Mouse (Mus musculus) CH12.LX (cell line): ENCODE data around the gene Idh2. TPM values are rescaled to one million over a fixed set of nuclear protein-coding genes. Genes with fewer than 3 reads are reported as not detected.

Experiments
- DNase-seq: peaks from one replicate; pipeline ENCODE4 v3.0.0-alpha.2; 2013; ENCODE audit errors: extremely low read depth
- H3K27ac ChIP-seq: 2 replicates; pipeline ENCODE4 v1.5.1; 2012; ENCODE audit warnings: low read depth, mild to moderate bottlenecking, control low read depth, moderate library complexity; ENCODE audit not compliant: insufficient read depth
- H3K27me3 ChIP-seq: replicated peaks from 2 replicates; pipeline ENCODE3; 2012; ENCODE audit warnings: inconsistent platforms
- H3K36me3 ChIP-seq, 2 experiments: replicated peaks in 1 of 2; 2 replicates each; pipeline versions ENCODE3 to v1.6.1; 2012; ENCODE audit warnings: inconsistent platforms in 1 of 2, low read length in 1 of 2, mild to moderate bottlenecking in 1 of 2, mixed read lengths in 1 of 2, moderate library complexity in 1 of 2; ENCODE audit not compliant: control insufficient read depth in 1 of 2, insufficient read depth in 1 of 2
- H3K4me1 ChIP-seq, 2 experiments: 2 replicates each; pipeline ENCODE4 v1.6.1; 2012; ENCODE audit warnings: inconsistent platforms in 1 of 2, moderate library complexity in 1 of 2; ENCODE audit not compliant: insufficient read depth in 2 of 2, control insufficient read depth in 1 of 2
- H3K4me2 ChIP-seq: 2 replicates; pipeline ENCODE4 v1.6.1; 2012; ENCODE audit warnings: low read depth, mild to moderate bottlenecking, control low read depth; ENCODE audit not compliant: poor library complexity, insufficient read depth, severe bottlenecking
- H3K4me3 ChIP-seq, 3 experiments: fragments of 150-350 bp in 1 of 3; sonication (generic) in 1 of 3; replicated peaks in 1 of 3; 2 replicates each; pipeline versions ENCODE3 to v1.5.1; 2011 to 2012; ENCODE audit warnings: low read depth in 2 of 3, low read length in 2 of 3, mild to moderate bottlenecking in 2 of 3, moderate library complexity in 2 of 3, control low read depth in 1 of 3, improper control_type of control experiment in 1 of 3, inconsistent platforms in 1 of 3, mixed read lengths in 1 of 3; ENCODE audit not compliant: poor library complexity in 1 of 3
- H3K79me2 ChIP-seq: replicated peaks from 2 replicates; pipeline ENCODE4 v1.6.1; 2012; ENCODE audit warnings: mild to moderate bottlenecking, moderate library complexity; ENCODE audit not compliant: control insufficient read depth, poor library complexity, insufficient read depth, severe bottlenecking; ENCODE audit errors: extremely low read depth
- H3K9ac ChIP-seq: 2 replicates; pipeline ENCODE4 v1.6.1; 2012; ENCODE audit warnings: low read depth, mild to moderate bottlenecking, control low read depth, moderate library complexity; ENCODE audit not compliant: insufficient read depth
- H3K9me3 ChIP-seq: replicated peaks from 2 replicates; pipeline ENCODE3; 2012; ENCODE audit warnings: low read length, inconsistent platforms, mixed read lengths
- BHLHE40 ChIP-seq: IDR thresholded peaks from 2 replicates; pipeline ENCODE4 v1.6.1; 2011; ENCODE audit warnings: mild to moderate bottlenecking, low read depth, low read length, improper control_type of control experiment
- CHD2 ChIP-seq: IDR thresholded peaks from 2 replicates; pipeline ENCODE4 v1.6.1; 2011; ENCODE audit warnings: low read length, improper control_type of control experiment
- E2F4 ChIP-seq: IDR thresholded peaks from 2 replicates; pipeline ENCODE4 v1.6.1; 2011; ENCODE audit warnings: low read depth, low read length, improper control_type of control experiment; ENCODE audit not compliant: insufficient replicate concordance
- EP300 ChIP-seq: IDR thresholded peaks from 2 replicates; pipeline ENCODE4 v1.6.1; 2011; ENCODE audit warnings: low read length, improper control_type of control experiment
- ETS1 ChIP-seq: conservative IDR thresholded peaks from 2 replicates; pipeline ENCODE4 v1.6.1; 2012; ENCODE audit warnings: low read depth, mild to moderate bottlenecking, inconsistent platforms, low read length, improper control_type of control experiment, moderate library complexity
- GABPA ChIP-seq: IDR thresholded peaks from 2 replicates; pipeline ENCODE4 v1.6.1; 2012; ENCODE audit warnings: low read depth, low read length, improper control_type of control experiment, inconsistent platforms; ENCODE audit not compliant: insufficient replicate concordance
- HCFC1 ChIP-seq: IDR thresholded peaks from 2 replicates; pipeline ENCODE4 v1.6.1; 2012; ENCODE audit warnings: low read depth, mild to moderate bottlenecking, inconsistent platforms, low read length, improper control_type of control experiment
- IRF4 ChIP-seq: IDR thresholded peaks from 2 replicates; pipeline ENCODE4 v1.6.1; 2014; ENCODE audit warnings: low read depth, mild to moderate bottlenecking, inconsistent platforms, low read length, improper control_type of control experiment
- JUND ChIP-seq: conservative IDR thresholded peaks from 2 replicates; pipeline ENCODE4 v1.6.1; 2011; ENCODE audit warnings: low read depth, low read length, improper control_type of control experiment
- KAT2A ChIP-seq: IDR thresholded peaks from 2 replicates; pipeline ENCODE4 v1.6.1; 2012; ENCODE audit warnings: low read length, improper control_type of control experiment, inconsistent platforms; ENCODE audit not compliant: insufficient replicate concordance
- MAFK ChIP-seq: IDR thresholded peaks from 2 replicates; pipeline ENCODE4 v1.6.1; 2011; ENCODE audit warnings: low read length, improper control_type of control experiment; ENCODE audit not compliant: insufficient replicate concordance
- MAX ChIP-seq: IDR thresholded peaks from 2 replicates; pipeline ENCODE4 v1.6.1; 2011; ENCODE audit warnings: low read length, improper control_type of control experiment
- MEF2A ChIP-seq: IDR thresholded peaks from 2 replicates; pipeline ENCODE4 v1.6.1; 2014; ENCODE audit warnings: low read depth, mild to moderate bottlenecking, inconsistent platforms, low read length, improper control_type of control experiment, borderline replicate concordance
- MXI1 ChIP-seq: IDR thresholded peaks from 2 replicates; pipeline ENCODE4 v1.6.1; 2011; ENCODE audit warnings: mild to moderate bottlenecking, low read depth, low read length, improper control_type of control experiment
- NELFE ChIP-seq: IDR thresholded peaks from 2 replicates; pipeline ENCODE4 v1.6.1; 2011; ENCODE audit warnings: low read depth, low read length, improper control_type of control experiment
- PAX5 ChIP-seq: IDR thresholded peaks from 2 replicates; pipeline ENCODE4 v1.6.1; 2012; ENCODE audit warnings: low read length, inconsistent platforms, mixed read lengths
- POLR2AphosphoS2 ChIP-seq: IDR thresholded peaks from 2 replicates; pipeline ENCODE4 v1.6.1; 2011; ENCODE audit warnings: low read depth, low read length, improper control_type of control experiment
- RAD21 ChIP-seq: IDR thresholded peaks from 2 replicates; pipeline ENCODE4 v1.6.1; 2011; ENCODE audit warnings: low read depth, mild to moderate bottlenecking, low read length, improper control_type of control experiment, moderate library complexity
- RCOR1 ChIP-seq: conservative IDR thresholded peaks from 2 replicates; pipeline ENCODE4 v1.6.1; 2012; ENCODE audit warnings: low read depth, mild to moderate bottlenecking, inconsistent platforms, low read length, improper control_type of control experiment
- UBTF ChIP-seq: IDR thresholded peaks from 2 replicates; pipeline ENCODE4 v1.6.1; 2012; ENCODE audit warnings: low read depth, mild to moderate bottlenecking, inconsistent platforms, low read length, improper control_type of control experiment, moderate library complexity
- USF2 ChIP-seq: conservative IDR thresholded peaks from 2 replicates; pipeline ENCODE4 v1.6.1; 2011; ENCODE audit warnings: low read depth, low read length, improper control_type of control experiment
- ZKSCAN1 ChIP-seq: IDR thresholded peaks from 2 replicates; pipeline ENCODE4 v1.6.1; 2012; ENCODE audit warnings: low read depth, inconsistent platforms, low read length, improper control_type of control experiment, borderline replicate concordance
- ZMIZ1 ChIP-seq: IDR thresholded peaks from 2 replicates; pipeline ENCODE4 v1.6.1; 2012; ENCODE audit warnings: low read depth, mild to moderate bottlenecking, inconsistent platforms, low read length, improper control_type of control experiment
- dilution Hi-C: fragments of 300-500 bp; cut with MboI; formaldehyde crosslinking; loops from 2 replicates; pipeline ENCODE4 v1.14.3; 2020; ENCODE audit warnings: low sequenced_read_pairs; ENCODE audit not compliant: extremely low pct_unique_long_range_greater_than_20kb, extremely low pct_ligation_motif_present
- in situ Hi-C: fragments of 300-500 bp; cut with MboI; formaldehyde crosslinking; loops from 3 replicates; pipeline ENCODE4 v1.14.3; 2019; ENCODE audit warnings: low sequenced_read_pairs, low pct_ligation_motif_present, low pct_unique_long_range_greater_than_20kb, mixed read lengths
- polyA plus RNA-seq: library from polyadenylated mRNA; unstranded; fragments of >175 nt; gene quantifications from 2 replicates; pipeline ENCODE4 v1.2.1, GENCODE M21; 2012; ENCODE audit warnings: low read depth; ENCODE audit not compliant: insufficient read length
- total RNA-seq, 2 experiments: library from RNA; depleted of rRNA; stranded (reverse); fragments of 300-350 nt in 1 of 2; fragments of >200 nt in 1 of 2; gene quantifications; 2 replicates each; pipeline ENCODE4 v1.2.3; 2012 to 2014

The Idh2 gene
- total and polyA plus RNA-seq, 3 experiments, result 13.6 to 96.4 (median 21.5) TPM

- Histone ChIP-seq H3K4me3 (no peak overlapping the region), H3K79me2 (no peaks in the 10 kb centered on the region), H3K27me3 (no peaks in the 10 kb centered on the region), H3K36me3 (peaks cover 0 to 8% of the 10 kb centered on the region in 2 experiments), H3K4me1 (peaks cover 53 to 96% of the 10 kb centered on the region in 2 experiments), H3K4me2 (no peak overlapping the region), H3K9me3 (no peaks in the 10 kb centered on the region), H3K9ac (no peak overlapping the region), H3K27ac (no peak overlapping the region)
- dilution Hi-C loops (no loop called here), in situ Hi-C loops (no loop called here)
- DNase-seq, result no peak
- TF ChIP-seq NELFE (no peak), MXI1 (no peak), RAD21 (no peak), GABPA (no peak), ETS1 (no peak), MEF2A (no peak), POLR2AphosphoS2 (no peak), ZKSCAN1 (no peak), CHD2 (no peak), HCFC1 (no peak), UBTF (no peak), MAFK (no peak), USF2 (no peak), ZMIZ1 (no peak), RCOR1 (no peak)
Measured at GRCm38 (mm10) chr7:80071209-80071608, 44.0 kb downstream of the Idh2 start.

GRCm38 (mm10) chr7:80069615-80070327 lies 45.4 kb downstream of the Idh2 start:
- Histone ChIP-seq H3K27me3 (no peaks in the 10 kb centered on the region), H3K27ac (peak overlapping the region; percentile 33), H3K4me1 (peaks cover 53 to 98% of the 10 kb centered on the region in 2 experiments), H3K79me2 (0 out of 2 replicates have a peak, but pooled peaks cover 5% of the 10 kb centered on the region), H3K9me3 (no peaks in the 10 kb centered on the region), H3K4me3 (peak overlapping the region in 1 of 3 experiments; percentile 3), H3K9ac (no peak overlapping the region), H3K4me2 (0 out of 2 replicates have a peak overlapping the region, but pooled peaks have one; percentile 2), H3K36me3 (peaks cover 0 to 17% of the 10 kb centered on the region in 2 experiments)
- dilution Hi-C loops (no loop called here), in situ Hi-C loops (no loop called here)
- no peak for TF ChIP-seq GABPA
- TF ChIP-seq ZKSCAN1, result no peak
- TF ChIP-seq CHD2, result no peak
- no peak for TF ChIP-seq MAX
- no peak for TF ChIP-seq KAT2A
- no peak for TF ChIP-seq PAX5
- TF ChIP-seq EP300, result no peak
- no peak for TF ChIP-seq RAD21
- 0 out of 2 replicates have a peak, but pooled peaks have one; percentile 10 for TF ChIP-seq MEF2A
- peak; percentile 70 for TF ChIP-seq BHLHE40
- no peak for TF ChIP-seq JUND
- no peak for TF ChIP-seq IRF4
- no peak for TF ChIP-seq E2F4
- 0 out of 2 replicates have a peak, but pooled peaks have one; percentile 5 for TF ChIP-seq ETS1
- DNase-seq, result no peak
